Mouse (Mus musculus): Measurements from ENCODE around the gene Mgst3. TPM values are rescaled to one million over a fixed set of nuclear protein-coding genes. Genes with fewer than 3 reads are reported as not detected.

The Mgst3 gene
- polyA plus RNA-seq, 1 experiment from 2014 or later, result 44.2 TPM

- Histone ChIP-seq H3K36me3 (no peaks in the 10 kb centered on the region), H3K4me2 (no peak overlapping the region), H3K4me1 (0 out of 2 replicates have a peak, but pooled peaks cover 3% of the 10 kb centered on the region), H3K9ac (no peak overlapping the region), H3K27ac (no peak overlapping the region), H3K9me3 (no peaks in the 10 kb centered on the region), H3K27me3 (no peaks in the 10 kb centered on the region), H3K4me3 (no peak overlapping the region)
- ATAC-seq (ENCODE audit: borderline replicate concordance, extremely low read depth, low FRiP score, low TSS enrichment), result peak; percentile 55; the same call in 1 of the 2 replicates
- 22% methylated on average over 15 of the region's 15 CpGs for WGBS
These were observed 19.4 kb downstream of the Mgst3 start for GRCm38 (mm10) chr1:167374003-167374784.

DNA sequence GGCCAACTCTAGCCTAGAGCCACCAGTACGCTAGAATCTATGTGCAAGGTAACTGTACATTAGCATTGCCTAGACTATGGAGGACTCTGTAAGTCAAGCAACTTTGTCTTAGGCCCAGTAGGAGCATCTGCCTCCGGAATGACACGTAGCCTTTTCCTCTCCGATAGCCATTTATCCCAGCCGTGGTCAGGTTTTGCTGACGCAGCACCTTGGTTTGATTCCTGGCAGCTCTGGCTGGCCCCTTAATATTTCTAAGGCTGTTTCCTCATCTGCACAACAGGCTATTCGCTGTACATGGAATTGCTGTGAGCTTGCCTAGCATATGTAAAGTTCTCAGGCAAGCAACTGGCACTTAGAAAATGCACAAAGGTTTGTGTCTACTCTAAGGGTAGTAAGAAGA lies 20.9 kb downstream of the Mgst3 start:
- Histone ChIP-seq H3K27me3 (no peaks in the 10 kb centered on the region), H3K27ac (no peak overlapping the region), H3K36me3 (no peaks in the 10 kb centered on the region), H3K9ac (no peak overlapping the region), H3K4me2 (no peak overlapping the region), H3K4me1 (0 out of 2 replicates have a peak, but pooled peaks cover 3% of the 10 kb centered on the region), H3K4me3 (no peak overlapping the region), H3K9me3 (no peaks in the 10 kb centered on the region)
- WGBS, result 91% methylated on average over 7 of the region's 7 CpGs
- no peak for ATAC-seq (ENCODE audit: borderline replicate concordance, extremely low read depth, low FRiP score, low TSS enrichment)

GRCm38 (mm10) chr1:167369905-167370304 lies 23.7 kb downstream of the Mgst3 start:
- WGBS, result 13% methylated on average over 7 of the region's 7 CpGs
- Histone ChIP-seq H3K4me3 (no peak overlapping the region), H3K9ac (no peak overlapping the region), H3K4me1 (0 out of 2 replicates have a peak, but pooled peaks cover 3% of the 10 kb centered on the region), H3K4me2 (no peak overlapping the region), H3K36me3 (0 out of 2 replicates have a peak, but pooled peaks cover 5% of the 10 kb centered on the region), H3K9me3 (no peaks in the 10 kb centered on the region), H3K27ac (no peak overlapping the region), H3K27me3 (no peaks in the 10 kb centered on the region)
- ATAC-seq (ENCODE audit: borderline replicate concordance, extremely low read depth, low FRiP score, low TSS enrichment), result peak; percentile 43

GRCm38 (mm10) chr1:167368513-167368912 lies 25.1 kb downstream of the Mgst3 start:
- no peak overlapping the region for H3K4me2 ChIP-seq
- H3K27ac ChIP-seq, result no peak overlapping the region
- no peaks in the 10 kb centered on the region for H3K9me3 ChIP-seq
- no peak overlapping the region for H3K4me3 ChIP-seq
- ATAC-seq (ENCODE audit: borderline replicate concordance, extremely low read depth, low FRiP score, low TSS enrichment), result no peak; the same call in 1 of the 2 replicates
- 0 out of 2 replicates have a peak, but pooled peaks cover 5% of the 10 kb centered on the region for H3K36me3 ChIP-seq
- no peak overlapping the region for H3K9ac ChIP-seq
- 74% methylated on average over 7 of the region's 7 CpGs for WGBS
- H3K27me3 ChIP-seq, result no peaks in the 10 kb centered on the region
- H3K4me1 ChIP-seq, result no peaks in the 10 kb centered on the region

DNA sequence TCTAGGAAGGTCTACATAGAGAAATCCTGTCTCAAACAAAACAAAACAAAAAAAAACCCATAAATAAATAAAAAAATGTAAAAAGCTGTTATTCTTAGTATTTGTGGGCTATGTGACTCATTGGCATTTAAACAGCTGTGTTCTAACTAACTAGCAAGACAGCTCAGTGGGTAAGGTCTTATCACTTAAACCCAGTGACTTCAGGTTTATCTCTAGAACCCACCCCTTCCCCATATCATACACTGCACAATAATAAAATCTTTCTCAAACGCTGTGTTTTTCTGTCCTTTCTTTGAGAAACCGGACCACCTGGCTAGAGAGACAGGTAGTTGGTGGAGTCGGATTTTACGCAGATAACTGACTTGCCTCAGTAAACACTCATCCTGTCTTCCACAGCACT lies 25.6 kb downstream of the Mgst3 start:
- H3K9ac ChIP-seq, result no peak overlapping the region
- H3K27me3 ChIP-seq, result no peaks in the 10 kb centered on the region
- H3K4me3 ChIP-seq, result no peak overlapping the region
- H3K4me2 ChIP-seq, result no peak overlapping the region
- WGBS, result 93% methylated on average over 4 of the region's 4 CpGs
- no peak overlapping the region for H3K27ac ChIP-seq
- H3K4me1 ChIP-seq, result no peaks in the 10 kb centered on the region
- H3K36me3 ChIP-seq, result 0 out of 2 replicates have a peak, but pooled peaks cover 5% of the 10 kb centered on the region
- H3K9me3 ChIP-seq, result no peaks in the 10 kb centered on the region
- no peak for ATAC-seq (ENCODE audit: borderline replicate concordance, extremely low read depth, low FRiP score, low TSS enrichment)

GRCm38 (mm10) chr1:167366621-167367020 lies 27.0 kb downstream of the Mgst3 start:
- Histone ChIP-seq H3K4me3 (no peak overlapping the region), H3K27ac (no peak overlapping the region), H3K4me1 (no peaks in the 10 kb centered on the region), H3K4me2 (no peak overlapping the region), H3K36me3 (0 out of 2 replicates have a peak, but pooled peaks cover 5% of the 10 kb centered on the region), H3K9ac (no peak overlapping the region), H3K27me3 (no peaks in the 10 kb centered on the region), H3K9me3 (no peaks in the 10 kb centered on the region)
- no peak for ATAC-seq (ENCODE audit: borderline replicate concordance, extremely low read depth, low FRiP score, low TSS enrichment)
- WGBS, result 84% methylated on average over 6 of the region's 6 CpGs

DNA sequence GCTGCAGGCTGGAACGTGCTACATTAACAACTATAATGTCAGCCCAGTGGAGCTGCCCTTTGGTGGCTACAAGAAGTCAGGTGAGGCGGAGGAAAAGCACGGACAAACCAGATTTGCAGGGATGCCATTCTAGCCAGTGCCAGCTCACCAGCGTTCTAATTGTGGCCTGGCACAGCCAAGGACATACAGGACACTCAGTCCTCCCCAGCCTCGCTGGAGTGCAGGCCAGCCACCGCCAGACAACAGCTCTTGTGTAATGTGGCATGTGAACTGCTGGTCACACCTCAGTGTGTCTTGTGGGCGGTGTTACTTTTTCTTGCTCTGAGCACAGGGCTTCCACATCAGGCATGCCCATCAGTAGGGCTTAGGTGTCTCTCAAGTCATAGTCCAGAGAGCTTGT lies 27.8 kb downstream of the Mgst3 start:
- Histone ChIP-seq H3K4me3 (no peak overlapping the region), H3K27ac (no peak overlapping the region), H3K9ac (no peak overlapping the region), H3K9me3 (no peaks in the 10 kb centered on the region), H3K4me1 (no peaks in the 10 kb centered on the region), H3K4me2 (no peak overlapping the region), H3K27me3 (no peaks in the 10 kb centered on the region), H3K36me3 (0 out of 2 replicates have a peak, but pooled peaks cover 10% of the 10 kb centered on the region)
- ATAC-seq (ENCODE audit: borderline replicate concordance, extremely low read depth, low FRiP score, low TSS enrichment), result no peak
- WGBS, result 86% methylated on average over 7 of the region's 7 CpGs

- no peak overlapping the region for H3K27ac ChIP-seq
- peaks cover 11% of the 10 kb centered on the region; the same call in 1 of the 2 replicates for H3K36me3 ChIP-seq
These were observed 30.3 kb downstream of the Mgst3 start for GRCm38 (mm10) chr1:167363322-167363721.

DNA sequence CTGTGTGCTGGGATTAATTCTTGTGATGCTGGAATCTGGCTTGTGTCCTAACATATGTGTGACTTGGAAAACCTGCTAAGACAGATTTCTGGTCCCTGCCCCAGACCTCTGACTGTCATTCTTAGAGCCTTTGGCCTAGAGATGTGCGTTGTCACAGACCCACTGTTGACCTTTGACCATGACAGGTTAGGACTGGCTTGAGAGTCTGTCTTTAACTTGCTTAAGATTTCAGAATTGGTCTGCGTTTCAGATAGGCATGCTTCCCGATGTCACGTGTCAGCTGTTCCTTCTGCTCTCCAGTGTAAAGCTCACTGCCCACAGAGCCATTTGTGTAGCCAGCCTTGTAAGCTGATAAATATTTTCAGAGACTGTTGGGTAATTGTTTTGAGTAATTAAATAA lies 30.8 kb downstream of the Mgst3 start:
- Histone ChIP-seq H3K4me3 (no peak overlapping the region), H3K4me2 (no peak overlapping the region), H3K4me1 (no peaks in the 10 kb centered on the region), H3K27ac (no peak overlapping the region), H3K9ac (no peak overlapping the region), H3K9me3 (no peaks in the 10 kb centered on the region), H3K36me3 (peaks cover 13% of the 10 kb centered on the region; the same call in 1 of the 2 replicates), H3K27me3 (no peaks in the 10 kb centered on the region)
- 78% methylated on average over 4 of the region's 4 CpGs for WGBS
- no peak for ATAC-seq (ENCODE audit: borderline replicate concordance, extremely low read depth, low FRiP score, low TSS enrichment)

More at GRCm38 (mm10) chr1:167363322-167363721, 30.3 kb downstream of the Mgst3 start:
- no peak overlapping the region for H3K4me3 ChIP-seq
- no peaks in the 10 kb centered on the region for H3K9me3 ChIP-seq
- H3K27me3 ChIP-seq, result no peaks in the 10 kb centered on the region
- H3K9ac ChIP-seq, result no peak overlapping the region
- 69% methylated on average over 5 of the region's 5 CpGs for whole genome bisulfite sequencing
- ATAC-seq (ENCODE audit: borderline replicate concordance, extremely low read depth, low FRiP score, low TSS enrichment), result no peak
- no peaks in the 10 kb centered on the region for H3K4me1 ChIP-seq
- no peak overlapping the region for H3K4me2 ChIP-seq

DNA sequence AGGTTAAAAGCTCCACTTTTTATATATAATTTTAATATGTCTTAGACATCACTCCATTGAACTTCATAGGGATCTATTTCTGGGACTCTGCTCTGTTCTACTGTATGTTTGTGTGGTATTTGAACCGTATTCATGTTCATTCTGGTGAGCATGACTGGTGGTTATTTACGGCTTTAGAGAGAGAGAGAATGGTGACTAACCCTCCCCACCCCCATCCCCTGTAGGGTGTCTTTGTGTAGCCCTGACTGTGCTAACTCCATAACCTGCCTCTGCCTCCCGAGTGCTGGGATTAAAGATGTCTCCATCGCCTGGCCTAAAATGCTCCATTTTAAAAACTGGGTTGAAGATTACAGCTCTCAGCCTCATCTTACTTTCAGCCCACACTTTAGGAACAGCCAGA lies 33.4 kb downstream of the Mgst3 start:
- H3K9me3 ChIP-seq, result no peaks in the 10 kb centered on the region
- H3K9ac ChIP-seq, result no peak overlapping the region
- no peaks in the 10 kb centered on the region for H3K4me1 ChIP-seq
- peaks cover 27% of the 10 kb centered on the region for H3K36me3 ChIP-seq
- no peak for ATAC-seq (ENCODE audit: borderline replicate concordance, extremely low read depth, low FRiP score, low TSS enrichment)
- H3K4me2 ChIP-seq, result no peak overlapping the region
- no peaks in the 10 kb centered on the region for H3K27me3 ChIP-seq
- 89% methylated on average over 4 of the region's 4 CpGs for WGBS
- no peak overlapping the region for H3K27ac ChIP-seq
- H3K4me3 ChIP-seq, result no peak overlapping the region

DNA sequence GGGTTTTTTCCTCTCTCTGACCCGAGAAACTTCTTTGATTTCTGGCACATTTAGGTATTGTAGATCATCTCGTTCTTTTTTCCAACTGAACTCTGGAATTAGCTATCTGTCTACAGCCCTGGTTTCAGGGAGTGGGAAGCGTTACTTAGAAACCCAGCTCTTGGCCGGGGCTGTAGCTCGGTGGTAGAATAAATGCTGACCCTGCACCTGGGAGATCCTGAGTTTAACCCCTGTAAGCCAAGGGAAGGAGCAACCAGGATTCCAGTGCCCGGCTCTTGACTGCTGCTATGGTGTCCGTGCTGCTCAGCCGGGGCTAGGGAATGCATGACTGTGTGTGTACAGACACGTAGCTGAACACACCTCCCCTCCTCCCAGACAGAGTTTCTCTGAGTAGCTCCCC lies 34.9 kb downstream of the Mgst3 start:
- no peak overlapping the region for H3K4me2 ChIP-seq
- no peak overlapping the region for H3K9ac ChIP-seq
- H3K4me1 ChIP-seq, result no peaks in the 10 kb centered on the region
- H3K27me3 ChIP-seq, result no peaks in the 10 kb centered on the region
- no peak overlapping the region for H3K4me3 ChIP-seq
- no peak for ATAC-seq (ENCODE audit: borderline replicate concordance, extremely low read depth, low FRiP score, low TSS enrichment)
- peaks cover 36% of the 10 kb centered on the region for H3K36me3 ChIP-seq
- H3K9me3 ChIP-seq, result no peaks in the 10 kb centered on the region
- WGBS, result 79% methylated on average over 9 of the region's 9 CpGs
- H3K27ac ChIP-seq, result no peak overlapping the region

DNA sequence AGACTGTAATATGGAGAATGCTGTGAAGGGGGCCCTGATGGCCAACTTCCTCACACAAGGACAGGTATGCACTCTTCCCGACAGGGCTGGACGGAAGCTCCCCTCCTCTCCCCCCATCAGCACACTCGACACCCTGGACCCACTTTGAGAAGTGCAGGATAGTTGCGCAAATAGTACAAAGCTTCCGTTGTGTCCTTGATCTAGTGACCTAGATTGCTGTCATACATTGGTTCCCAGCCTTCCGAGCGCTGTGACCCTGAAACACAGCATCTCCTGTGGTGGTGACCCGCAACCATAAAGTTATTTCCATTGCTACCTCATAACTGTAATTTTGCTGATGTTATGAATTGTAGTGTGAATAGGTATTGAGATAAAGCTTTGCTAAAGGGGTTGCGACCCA lies 36.3 kb downstream of the Mgst3 start:
- Histone ChIP-seq H3K27me3 (no peaks in the 10 kb centered on the region), H3K27ac (no peak overlapping the region), H3K4me2 (no peak overlapping the region), H3K36me3 (peaks cover 37% of the 10 kb centered on the region), H3K9me3 (no peaks in the 10 kb centered on the region), H3K4me3 (no peak overlapping the region), H3K4me1 (no peaks in the 10 kb centered on the region), H3K9ac (no peak overlapping the region)
- WGBS, result 88% methylated on average over 9 of the region's 9 CpGs
- no peak for ATAC-seq (ENCODE audit: borderline replicate concordance, extremely low read depth, low FRiP score, low TSS enrichment)

Measured in lung, embryonic 15.5 days (tissue).